Mouse (Mus musculus) embryonic facial prominence, embryonic 12.5 days (tissue): ENCODE measurements around the gene Phactr4. TPM values are rescaled to one million over a fixed set of nuclear protein-coding genes. Genes with fewer than 3 reads are reported as not detected.
"Not testable (repeated sequence)": the region's sequence is repeated elsewhere in the genome, so short reads cannot be mapped to it uniquely, and the experiment has no call there.

Experiments used
- ATAC-seq: fragments of 200-750 bp; cut with Nextera tagmentation; 2 replicates; pipeline ENCODE4 v1.8.0; 2017; ENCODE audit not compliant: insufficient number of reproducible peaks, insufficient read depth, low FRiP score, low TSS enrichment
- H3K27ac ChIP-seq: fragments of 300-500 bp; sonication (generic); 2 replicates; pipeline ENCODE4 v1.5.1; 2016; ENCODE audit warnings: mild to moderate bottlenecking
- H3K27me3 ChIP-seq: fragments of 300-500 bp; sonication (generic); 2 replicates; pipeline ENCODE4 v1.6.1; 2016; ENCODE audit warnings: mild to moderate bottlenecking, moderate library complexity
- H3K36me3 ChIP-seq: fragments of 300-500 bp; sonication (generic); 2 replicates; pipeline ENCODE4 v1.6.1; 2016; ENCODE audit warnings: mild to moderate bottlenecking
- H3K4me1 ChIP-seq: fragments of 300-500 bp; sonication (generic); 2 replicates; pipeline ENCODE4 v1.6.1; 2016
- H3K4me2 ChIP-seq: fragments of 300-500 bp; sonication (generic); replicated peaks from 2 replicates; pipeline ENCODE4 v1.6.1; 2016; ENCODE audit warnings: mild to moderate bottlenecking, moderate library complexity
- H3K4me3 ChIP-seq: fragments of 300-500 bp; sonication (generic); 2 replicates; pipeline ENCODE4 v1.5.1; 2016; ENCODE audit warnings: mild to moderate bottlenecking
- H3K9ac ChIP-seq: fragments of 300-500 bp; sonication (generic); 2 replicates; pipeline ENCODE4 v1.6.1; 2016; ENCODE audit warnings: mild to moderate bottlenecking, moderate library complexity
- H3K9me3 ChIP-seq: fragments of 300-500 bp; sonication (generic); 2 replicates; pipeline ENCODE4 v1.6.1; 2016; ENCODE audit warnings: mild to moderate bottlenecking, moderate library complexity
- WGBS: fragments of 180-500 bp; shearing (Covaris S2); methylation state at CpG from one replicate; pipeline ENCODE4 v1.1.7; 2016; 5-methylcytosine and 5-hydroxymethylcytosine counted together
- polyA plus RNA-seq: library from polyadenylated mRNA; unstranded; fragments of >200 nt; fragmentation: Nextera tagmentation; extraction: Ambion mirVana; gene quantifications from 2 replicates; pipeline ENCODE4 v1.2.1, GENCODE M21; 2016

The Phactr4 gene
- polyA plus RNA-seq, 1 experiment from 2014 or later, result 22.9 TPM

DNA sequence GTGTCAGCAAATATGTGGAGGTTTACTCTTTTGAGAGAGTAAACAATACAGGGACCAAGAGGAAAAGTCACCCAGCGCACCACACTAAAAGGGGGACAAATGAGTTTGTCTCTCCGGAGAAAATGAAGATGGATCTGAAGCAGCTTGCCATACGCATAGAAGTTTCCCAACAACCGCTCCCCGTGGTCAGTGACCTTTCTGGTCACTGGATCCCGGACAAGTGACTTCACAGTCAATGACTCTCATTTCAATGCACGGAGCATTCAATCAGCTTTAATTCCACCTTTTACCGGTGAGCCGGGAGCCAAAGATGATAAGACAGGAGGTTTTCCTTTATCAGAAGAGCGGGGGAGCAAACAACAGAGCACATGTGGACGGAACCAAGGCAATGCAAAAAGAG is 15.6 kb upstream of the Phactr4 start:
- Histone ChIP-seq H3K36me3 (no peaks in the 10 kb centered on the region), H3K9me3 (no peaks in the 10 kb centered on the region), H3K4me3 (no peak overlapping the region), H3K27ac (no peak overlapping the region), H3K4me2 (no peak overlapping the region), H3K4me1 (peaks cover 3% of the 10 kb centered on the region; the same call in 1 of the 2 replicates), H3K27me3 (no peaks in the 10 kb centered on the region), H3K9ac (no peak overlapping the region)
- no peak for ATAC-seq
- 51% methylated on average over 11 of the region's 11 CpGs for WGBS

DNA sequence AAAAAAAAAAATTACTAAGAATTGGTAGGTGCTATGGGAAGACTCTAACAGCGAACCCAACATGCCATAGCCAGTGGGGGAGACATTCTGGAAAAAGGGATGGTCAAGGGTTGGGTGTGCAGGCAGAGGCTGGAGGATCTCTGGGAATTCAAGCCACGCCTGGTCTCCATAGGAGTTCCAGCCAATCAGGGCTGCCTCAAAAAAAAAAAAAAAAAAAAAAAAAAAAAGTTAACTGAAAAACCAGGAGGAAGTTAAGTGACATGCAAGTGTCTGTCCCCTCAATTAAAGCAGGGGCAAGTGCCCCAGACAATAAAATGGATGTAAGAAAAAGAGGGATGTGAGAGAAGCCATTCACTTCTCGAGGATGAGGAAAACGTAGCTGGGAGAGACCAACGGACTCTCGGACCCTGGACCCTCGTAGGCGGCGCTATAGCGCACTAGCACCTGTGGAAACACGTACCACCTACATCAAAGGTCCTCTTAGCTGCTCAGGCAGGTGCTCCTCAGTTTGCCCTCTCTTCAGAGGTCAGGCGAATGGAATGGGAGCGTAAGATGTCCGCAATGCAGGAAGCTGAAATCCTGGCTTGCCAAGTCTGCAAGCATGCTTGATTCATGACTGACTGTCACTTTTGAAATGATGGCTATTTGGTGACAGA is 10.6 kb upstream of the Phactr4 start:
- no peaks in the 10 kb centered on the region for H3K27me3 ChIP-seq
- H3K4me2 ChIP-seq, result peak overlapping the region; percentile 32
- no peaks in the 10 kb centered on the region for H3K36me3 ChIP-seq
- no peak overlapping the region for H3K9ac ChIP-seq
- no peaks in the 10 kb centered on the region for H3K9me3 ChIP-seq
- H3K27ac ChIP-seq, result no peak overlapping the region
- H3K4me1 ChIP-seq, result no peaks in the 10 kb centered on the region
- no peak overlapping the region for H3K4me3 ChIP-seq
- no peak for ATAC-seq
- WGBS, result 18% methylated on average over 14 of the region's 14 CpGs

DNA sequence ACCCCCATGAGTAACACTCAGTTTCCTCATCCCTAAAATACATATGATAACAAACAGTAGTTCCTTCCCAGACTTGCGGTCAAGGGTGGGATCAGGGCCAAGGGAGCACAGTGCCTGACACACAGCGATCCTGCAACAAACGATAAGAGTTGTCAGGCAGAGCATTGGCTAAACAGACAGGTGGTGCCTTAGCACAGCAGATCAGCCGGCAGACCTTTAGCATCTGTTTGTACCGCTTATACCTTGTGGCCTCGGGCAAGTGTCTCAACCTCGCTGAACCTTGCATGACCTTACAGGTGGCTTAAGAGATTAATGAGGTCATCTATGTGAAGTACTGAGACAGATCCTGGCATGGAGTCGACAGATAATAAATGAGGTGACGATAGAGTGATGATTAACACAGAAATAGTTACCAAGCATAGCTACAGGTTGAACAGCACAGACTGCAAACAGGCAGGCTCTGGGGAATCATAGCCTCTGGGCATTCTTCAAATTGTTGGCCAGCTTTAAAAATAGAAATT is 5.8 kb upstream of the Phactr4 start:
- Histone ChIP-seq H3K27ac (no peak overlapping the region), H3K4me1 (no peaks in the 10 kb centered on the region), H3K27me3 (no peaks in the 10 kb centered on the region), H3K4me3 (no peak overlapping the region), H3K36me3 (no peaks in the 10 kb centered on the region), H3K9ac (no peak overlapping the region), H3K4me2 (no peak overlapping the region), H3K9me3 (no peaks in the 10 kb centered on the region)
- no peak for ATAC-seq
- 57% methylated on average over 9 of the region's 9 CpGs for WGBS

DNA sequence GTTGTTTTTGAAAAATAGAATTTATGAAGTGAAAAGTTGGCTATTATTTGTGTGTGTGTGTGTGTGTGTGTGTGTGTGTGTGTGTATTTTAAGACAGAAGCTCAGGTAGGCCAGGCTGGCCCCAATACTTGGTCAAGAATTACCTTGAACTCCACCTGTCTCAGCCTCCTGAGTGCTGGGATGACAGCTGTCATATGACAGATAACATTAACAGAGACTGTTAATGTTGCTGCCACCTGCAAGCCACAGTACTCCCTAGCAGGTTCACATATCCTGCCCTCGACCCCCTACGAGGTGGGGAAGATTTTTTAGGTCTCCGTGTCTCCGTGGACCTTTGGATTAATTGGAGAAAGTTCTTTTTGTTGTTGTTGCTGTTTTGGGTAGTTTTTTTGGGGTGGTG is 5.2 kb upstream of the Phactr4 start:
- Histone ChIP-seq H3K9ac (no peak overlapping the region), H3K4me3 (no peak overlapping the region), H3K27ac (no peak overlapping the region), H3K4me1 (no peaks in the 10 kb centered on the region), H3K36me3 (no peaks in the 10 kb centered on the region), H3K9me3 (no peaks in the 10 kb centered on the region), H3K27me3 (no peaks in the 10 kb centered on the region), H3K4me2 (no peak overlapping the region)
- 80% methylated on average over 4 of the region's 4 CpGs for WGBS
- no peak for ATAC-seq

DNA sequence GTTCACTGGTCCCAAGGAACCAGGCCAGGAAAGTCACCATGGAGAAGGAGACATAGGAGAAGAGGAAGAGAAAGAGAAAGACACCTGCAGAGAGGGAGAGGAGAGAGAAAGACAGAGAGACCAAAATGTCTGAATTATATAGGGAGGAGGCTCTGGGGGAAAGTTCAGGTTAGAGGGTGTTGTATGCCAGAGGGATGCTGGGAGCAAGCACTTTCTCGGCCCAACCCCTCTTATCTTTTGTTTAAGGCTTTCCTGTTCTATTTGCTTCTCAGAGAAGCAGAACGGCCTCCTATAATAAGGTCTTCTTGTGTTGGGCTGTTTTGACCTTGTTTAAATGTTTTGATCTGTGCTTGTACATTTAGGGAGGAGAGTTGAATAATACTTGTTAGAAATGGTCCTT is 3.7 kb upstream of the Phactr4 start:
- no peak overlapping the region for H3K9ac ChIP-seq
- WGBS, result 54% methylated on average over 2 of the region's 2 CpGs
- H3K4me3 ChIP-seq, result no peak overlapping the region
- no peaks in the 10 kb centered on the region for H3K36me3 ChIP-seq
- H3K4me1 ChIP-seq, result peaks cover 1% of the 10 kb centered on the region; the same call in 1 of the 2 replicates
- H3K9me3 ChIP-seq, result no peaks in the 10 kb centered on the region
- no peak for ATAC-seq
- no peak overlapping the region for H3K4me2 ChIP-seq
- no peak overlapping the region for H3K27ac ChIP-seq
- H3K27me3 ChIP-seq, result no peaks in the 10 kb centered on the region

DNA sequence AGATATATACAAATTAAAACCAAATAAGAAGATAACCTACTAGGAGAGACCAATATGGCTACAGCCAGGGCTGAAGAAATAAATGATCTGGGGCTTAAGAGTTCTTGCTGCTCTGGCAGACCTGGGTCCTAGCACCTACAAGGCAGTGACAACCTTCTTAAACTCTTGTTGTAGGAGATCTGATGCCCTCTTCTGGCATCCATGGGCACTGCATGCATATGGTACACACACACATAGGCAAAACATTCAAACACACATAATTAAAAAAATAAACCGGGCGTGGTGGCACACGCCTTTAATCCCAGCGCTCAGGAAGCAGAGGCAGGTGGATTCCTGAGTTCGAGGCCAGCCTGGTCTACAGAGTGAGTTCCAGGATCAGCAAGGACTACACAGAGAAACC is 2.5 kb upstream of the Phactr4 start:
- H3K36me3 ChIP-seq, result no peaks in the 10 kb centered on the region
- 92% methylated on average over 5 of the region's 5 CpGs for WGBS
- peaks cover 14% of the 10 kb centered on the region; the same call in 1 of the 2 replicates for H3K4me1 ChIP-seq
- H3K4me2 ChIP-seq, result no peak overlapping the region
- no peak for ATAC-seq
- no peak overlapping the region for H3K4me3 ChIP-seq
- H3K9me3 ChIP-seq, result no peaks in the 10 kb centered on the region
- no peaks in the 10 kb centered on the region for H3K27me3 ChIP-seq
- H3K9ac ChIP-seq, result no peak overlapping the region
- H3K27ac ChIP-seq, result no peak overlapping the region

DNA sequence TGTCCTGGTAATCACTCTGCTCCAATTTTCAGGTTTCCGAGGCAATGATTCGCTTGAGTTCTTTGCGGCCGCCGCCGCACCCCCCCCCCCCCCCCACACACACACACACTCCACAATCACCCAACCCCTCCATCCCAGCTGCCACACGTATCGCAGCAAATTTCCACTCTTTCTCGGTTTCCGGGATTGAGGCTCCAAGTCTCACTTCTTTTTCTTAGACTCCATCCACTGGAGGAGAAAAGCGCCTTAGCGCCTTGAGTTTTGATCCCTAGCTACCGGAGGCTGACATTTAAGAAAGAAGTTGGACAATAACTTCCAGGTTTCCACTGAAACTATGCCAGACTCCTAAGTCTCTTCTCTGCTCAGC is 750 bp downstream of the Phactr4 start:
- Histone ChIP-seq H3K27ac (peak overlapping the region; percentile 98), H3K9me3 (no peaks in the 10 kb centered on the region), H3K4me3 (peak overlapping the region; percentile 84), H3K9ac (peak overlapping the region; percentile 94), H3K27me3 (no peaks in the 10 kb centered on the region), H3K36me3 (no peaks in the 10 kb centered on the region), H3K4me1 (peaks cover 15% of the 10 kb centered on the region; the same call in 1 of the 2 replicates), H3K4me2 (peak overlapping the region; percentile 62)
- 3% methylated on average over 13 of the region's 13 CpGs for WGBS
- no peak for ATAC-seq

DNA sequence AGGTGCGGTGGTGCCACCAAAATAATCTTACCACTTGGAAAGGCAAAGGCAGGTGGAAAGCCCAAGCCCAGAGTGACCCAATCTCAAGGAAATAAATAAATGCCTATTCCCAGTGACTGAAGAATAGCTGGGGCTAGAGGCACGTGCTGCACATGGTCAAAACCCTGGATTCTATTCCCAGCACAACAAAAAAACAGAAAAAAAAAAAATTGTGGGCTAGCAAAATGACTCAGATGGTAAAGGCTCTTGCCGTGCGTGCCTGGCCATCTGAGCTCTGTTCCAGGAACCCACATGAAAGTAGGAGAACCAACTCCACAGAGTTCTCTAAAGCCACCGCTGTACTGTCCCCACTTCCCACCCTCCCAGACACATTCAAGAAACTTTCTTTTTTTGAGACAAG is 1.8 kb downstream of the Phactr4 start:
- Histone ChIP-seq H3K4me3 (no peak overlapping the region; the same call in 1 of the 2 replicates), H3K27ac (no peak overlapping the region)
- 79% methylated on average over 5 of the region's 5 CpGs for WGBS

DNA sequence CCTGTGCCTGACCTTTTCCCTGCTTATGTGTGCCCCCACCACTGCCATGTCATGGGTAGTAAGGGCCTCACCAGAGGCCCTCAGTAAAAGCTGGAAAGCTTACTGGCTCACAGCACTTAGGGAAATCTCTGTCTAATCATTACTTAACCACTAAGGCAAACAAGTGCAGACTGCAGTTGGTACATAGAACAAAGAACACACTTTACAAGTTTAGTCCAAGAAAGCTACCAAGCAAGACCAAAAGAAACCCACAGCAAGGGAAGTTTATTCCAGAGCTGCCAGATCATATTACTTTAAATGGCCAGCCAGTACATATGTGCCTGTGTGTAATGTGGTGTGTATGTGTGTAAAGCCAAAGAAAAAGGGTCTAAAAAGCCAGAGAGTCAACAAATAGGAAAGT is 6.3 kb downstream of the Phactr4 start:
- Histone ChIP-seq H3K4me2 (no peak overlapping the region), H3K4me1 (peaks cover 20% of the 10 kb centered on the region; the same call in 1 of the 2 replicates), H3K27ac (no peak overlapping the region), H3K36me3 (peaks cover 8% of the 10 kb centered on the region; the same call in 1 of the 2 replicates), H3K9me3 (no peaks in the 10 kb centered on the region), H3K27me3 (no peaks in the 10 kb centered on the region), H3K9ac (no peak overlapping the region), H3K4me3 (no peak overlapping the region)
- ATAC-seq, result no peak

More for the DNA sequence above, 1.8 kb downstream of the Phactr4 start:
- Histone ChIP-seq H3K4me1 (peaks cover 22% of the 10 kb centered on the region; the same call in 1 of the 2 replicates), H3K9ac (no peak overlapping the region), H3K36me3 (no peaks in the 10 kb centered on the region), H3K9me3 (no peaks in the 10 kb centered on the region), H3K4me2 (peak overlapping the region; percentile 62), H3K27me3 (no peaks in the 10 kb centered on the region)
- ATAC-seq, result no peak

DNA sequence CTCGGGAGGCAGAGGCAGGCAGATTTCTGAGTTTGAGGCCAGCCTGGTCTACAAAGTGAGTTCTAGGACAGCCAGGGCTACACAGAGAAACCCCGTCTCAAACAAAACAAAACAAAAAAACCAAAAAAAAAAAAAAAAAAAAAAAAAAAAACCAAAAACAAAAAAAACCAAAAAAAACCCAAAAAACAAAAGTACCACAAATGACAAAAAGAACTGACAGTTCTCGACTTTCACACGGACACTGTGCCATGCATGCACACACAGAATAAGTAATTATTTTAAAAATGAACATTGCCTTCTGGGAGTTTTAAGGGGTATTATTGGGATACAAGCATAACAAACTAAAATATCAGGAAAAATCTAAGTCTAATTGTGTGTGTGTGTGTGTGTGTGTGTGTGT is 9.0 kb downstream of the Phactr4 start:
- not testable (repeated sequence) for H3K4me3 ChIP-seq, H3K27ac ChIP-seq, H3K27me3 ChIP-seq, H3K4me1 ChIP-seq, H3K9ac ChIP-seq, ATAC-seq, H3K9me3 ChIP-seq, H3K4me2 ChIP-seq
- H3K36me3 ChIP-seq, result peaks cover 13% of the 10 kb centered on the region; the same call in 1 of the 2 replicates
- 87% methylated on average over 4 of the region's 4 CpGs for WGBS

DNA sequence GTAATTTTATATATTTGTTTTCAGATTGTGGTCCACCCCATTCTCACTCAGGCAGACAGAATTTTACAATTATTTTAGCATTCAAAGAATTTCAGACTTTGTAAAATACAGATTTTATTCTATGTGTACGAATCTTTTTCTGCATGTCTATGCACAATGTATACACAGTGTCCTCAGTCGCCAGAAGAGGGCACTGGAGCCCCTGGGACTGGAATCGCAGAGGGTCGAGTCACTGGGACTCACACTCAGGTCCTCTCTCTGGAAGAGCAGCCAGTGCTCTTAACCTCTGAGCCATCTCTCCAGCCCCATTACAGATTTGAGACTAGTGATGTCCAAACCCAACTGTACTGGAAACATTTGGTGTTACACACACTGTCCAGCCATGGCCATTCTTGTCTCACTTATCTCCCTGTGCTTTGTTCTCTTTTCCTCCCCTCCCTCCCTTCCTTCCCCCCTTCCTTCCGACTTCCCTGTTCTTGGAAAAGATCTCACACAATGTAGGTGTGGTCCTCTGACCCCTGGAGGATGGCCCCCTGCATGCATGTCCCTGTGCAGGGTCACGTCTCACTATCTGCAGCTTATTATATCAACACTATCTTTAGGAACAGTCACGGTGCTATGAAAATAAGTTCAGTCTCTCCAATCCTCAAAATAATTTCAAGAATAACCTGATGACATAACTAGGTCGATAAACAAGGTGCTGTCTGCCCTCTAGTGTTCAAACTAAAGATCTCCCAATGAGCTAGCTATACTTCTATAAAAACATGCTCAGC is 10.8 kb downstream of the Phactr4 start:
- no peak for ATAC-seq
- H3K9ac ChIP-seq, result no peak overlapping the region
- 59% methylated on average over 8 of the region's 8 CpGs for WGBS
- peaks cover 7% of the 10 kb centered on the region; the same call in 1 of the 2 replicates for H3K4me1 ChIP-seq
- no peak overlapping the region for H3K4me2 ChIP-seq
- H3K27ac ChIP-seq, result no peak overlapping the region
- peaks cover 13% of the 10 kb centered on the region; the same call in 1 of the 2 replicates for H3K36me3 ChIP-seq
- H3K4me3 ChIP-seq, result no peak overlapping the region
- H3K9me3 ChIP-seq, result no peaks in the 10 kb centered on the region
- no peaks in the 10 kb centered on the region for H3K27me3 ChIP-seq
